Mouse (Mus musculus): ENCODE measurements around the gene Sox11.
A peak's percentile ranks its signal among the peaks of the same experiment; 100 is the strongest.

GRCm38 (mm10) chr12:27342691-27343605 lies 574 bp upstream of the Sox11 start:
- TF ChIP-seq EP300 (IDR thresholded peaks at IDR 0.05; ENCODE audit: low read depth), result no peak
- TF ChIP-seq CTCF (IDR thresholded peaks at IDR 0.05; ENCODE audit: low read depth), result peak; percentile 25; the same call in 1 of the 2 replicates

Data from liver, embryonic 14.5 days (tissue).